Mouse (Mus musculus) layer of hippocampus, postnatal 36 days (tissue): ENCODE measurements around the gene Tgif2. TPM values are rescaled to one million over a fixed set of nuclear protein-coding genes. Genes with fewer than 3 reads are reported as not detected.
"Not testable (repeated sequence)": the region's sequence is repeated elsewhere in the genome, so short reads cannot be mapped to it uniquely, and the experiment has no call there.

Experiments
- DNase-seq, 2 experiments: peaks; one replicate each; pipeline ENCODE4 v3.0.0; 2022
- total RNA-seq, 2 experiments: library from RNA; stranded (reverse); gene quantifications; 2 replicates each; pipeline ENCODE4 v1.2.3; 2021

The Tgif2 gene
- 1 to 10 TPM; 1.2 to 1.3 TPM for total RNA-seq

- no peak for DNase-seq
These were observed at the start of gene Tgif2 for GRCm38 (mm10) chr2:156839319-156840191. TSS of gene Tgif2 (plus strand) at chr2:156840007.

GRCm38 (mm10) chr2:156798516-156798915 is 41.3 kb upstream of the Tgif2 start:
- no peak for DNase-seq

GRCm38 (mm10) chr2:156801045-156801444 is 38.8 kb upstream of the Tgif2 start:
- DNase-seq, result no peak

GRCm38 (mm10) chr2:156802116-156802515 is 37.7 kb upstream of the Tgif2 start:
- DNase-seq, result not testable (repeated sequence)

- DNase-seq, result no peak
These were observed 36.0 kb upstream of the Tgif2 start for GRCm38 (mm10) chr2:156803698-156804372.

- no peak for DNase-seq
These were observed 35.2 kb upstream of the Tgif2 start for GRCm38 (mm10) chr2:156804589-156804988.

GRCm38 (mm10) chr2:156806886-156807285 is 32.9 kb upstream of the Tgif2 start:
- DNase-seq, result no peak

- peak; percentile 42 to 51 for DNase-seq
These were observed 30.2 kb upstream of the Tgif2 start for GRCm38 (mm10) chr2:156809579-156809978.

- no peak for DNase-seq
These were observed 29.1 kb upstream of the Tgif2 start for GRCm38 (mm10) chr2:156810716-156811115.

GRCm38 (mm10) chr2:156811556-156811955 is 28.3 kb upstream of the Tgif2 start:
- DNase-seq, result no peak

- DNase-seq, result no peak
These were observed 25.4 kb upstream of the Tgif2 start for GRCm38 (mm10) chr2:156814344-156814801.

GRCm38 (mm10) chr2:156814893-156815292 is 24.9 kb upstream of the Tgif2 start:
- DNase-seq, result no peak

- no peak for DNase-seq
These were observed 24.4 kb upstream of the Tgif2 start for GRCm38 (mm10) chr2:156815412-156815811.

GRCm38 (mm10) chr2:156816116-156816515 is 23.7 kb upstream of the Tgif2 start:
- DNase-seq, result no peak

GRCm38 (mm10) chr2:156825128-156825527 is 14.7 kb upstream of the Tgif2 start:
- not testable (repeated sequence) for DNase-seq

- DNase-seq, result no peak
These were observed 5.5 kb upstream of the Tgif2 start for GRCm38 (mm10) chr2:156834336-156834735.

- DNase-seq, result no peak
These were observed 968 bp upstream of the Tgif2 start for GRCm38 (mm10) chr2:156838839-156839238.

- no peak for DNase-seq
These were observed 657 bp downstream of the Tgif2 start for GRCm38 (mm10) chr2:156840301-156841027.

GRCm38 (mm10) chr2:156841028-156841840 is 1.4 kb downstream of the Tgif2 start:
- peak; percentile 54 to 57 for DNase-seq

- DNase-seq, result no peak
These were observed 2.3 kb downstream of the Tgif2 start for GRCm38 (mm10) chr2:156841841-156842706.

GRCm38 (mm10) chr2:156842711-156843110 is 2.9 kb downstream of the Tgif2 start:
- no peak for DNase-seq
